Mouse (Mus musculus): ENCODE data around the gene Pa2g4.
A peak's percentile ranks its signal among the peaks of the same experiment; 100 is the strongest.

Pa2g4 gene

GRCm38 (mm10) chr10:128524111-128524731 is 41.6 kb downstream of the Pa2g4 start:
- no peaks in the 10 kb centered on the region for H3K9me3 ChIP-seq (ENCODE audit: low read length)
- H3K27me3 ChIP-seq (ENCODE audit: insufficient read depth, low read length) = peaks cover 10% of the 10 kb centered on the region; the same call in 1 of the 2 replicates
- TF ChIP-seq NANOG (IDR thresholded peaks at IDR 0.05; ENCODE audit: borderline replicate concordance, low read length) (no peak), CTCF (conservative IDR thresholded peaks at IDR 0.05; ENCODE audit: low read length) (no peak), POU5F1 (IDR thresholded peaks at IDR 0.05; ENCODE audit: borderline replicate concordance, low read length) (no peak)
- H3K36me3 ChIP-seq (ENCODE audit: insufficient read depth, low read length) = peaks cover 41% of the 10 kb centered on the region
- peaks cover 34% of the 10 kb centered on the region for H3K4me1 ChIP-seq (replicated peaks; ENCODE audit: low read depth, low read length)
- peak overlapping the region; percentile 98 for H3K4me3 ChIP-seq (replicated peaks; ENCODE audit: low read length)

- Histone ChIP-seq H3K4me1 (replicated peaks; ENCODE audit: low read depth, low read length) (peaks cover 47% of the 10 kb centered on the region), H3K36me3 (ENCODE audit: insufficient read depth, low read length) (peaks cover 59% of the 10 kb centered on the region), H3K9me3 (ENCODE audit: low read length) (no peaks in the 10 kb centered on the region), H3K4me3 (replicated peaks; ENCODE audit: low read length) (no peak overlapping the region), H3K27me3 (ENCODE audit: insufficient read depth, low read length) (peaks cover 7% of the 10 kb centered on the region; the same call in 1 of the 2 replicates)
- TF ChIP-seq POU5F1 (IDR thresholded peaks at IDR 0.05; ENCODE audit: borderline replicate concordance, low read length) = no peak
- TF ChIP-seq NANOG (IDR thresholded peaks at IDR 0.05; ENCODE audit: borderline replicate concordance, low read length) = no peak
Observed at GRCm38 (mm10) chr10:128522351-128522750, 43.4 kb downstream of the Pa2g4 start.

- Histone ChIP-seq H3K9me3 (ENCODE audit: low read length) (no peaks in the 10 kb centered on the region), H3K4me3 (replicated peaks; ENCODE audit: low read length) (no peak overlapping the region), H3K4me1 (replicated peaks; ENCODE audit: low read depth, low read length) (peaks cover 59% of the 10 kb centered on the region), H3K27me3 (ENCODE audit: insufficient read depth, low read length) (peaks cover 4% of the 10 kb centered on the region; the same call in 1 of the 2 replicates), H3K36me3 (ENCODE audit: insufficient read depth, low read length) (peaks cover 76% of the 10 kb centered on the region)
- no peak for TF ChIP-seq NANOG (IDR thresholded peaks at IDR 0.05; ENCODE audit: borderline replicate concordance, low read length)
- TF ChIP-seq POU5F1 (IDR thresholded peaks at IDR 0.05; ENCODE audit: borderline replicate concordance, low read length) = no peak
- no peak for TF ChIP-seq CTCF (conservative IDR thresholded peaks at IDR 0.05; ENCODE audit: low read length)
Observed at GRCm38 (mm10) chr10:128520591-128520990, 45.2 kb downstream of the Pa2g4 start.

- peaks cover 52% of the 10 kb centered on the region for H3K4me1 ChIP-seq (replicated peaks; ENCODE audit: low read depth, low read length)
- H3K9me3 ChIP-seq (ENCODE audit: low read length) = no peaks in the 10 kb centered on the region
- no peak for TF ChIP-seq POU5F1 (IDR thresholded peaks at IDR 0.05; ENCODE audit: borderline replicate concordance, low read length)
- peak; percentile 51 for TF ChIP-seq CTCF (conservative IDR thresholded peaks at IDR 0.05; ENCODE audit: low read length)
- TF ChIP-seq NANOG (IDR thresholded peaks at IDR 0.05; ENCODE audit: borderline replicate concordance, low read length) = no peak
- peaks cover 4% of the 10 kb centered on the region; the same call in 1 of the 2 replicates for H3K27me3 ChIP-seq (ENCODE audit: insufficient read depth, low read length)
- peaks cover 93% of the 10 kb centered on the region for H3K36me3 ChIP-seq (ENCODE audit: insufficient read depth, low read length)
- no peak overlapping the region for H3K4me3 ChIP-seq (replicated peaks; ENCODE audit: low read length)
Observed at GRCm38 (mm10) chr10:128518833-128519232, 47.0 kb downstream of the Pa2g4 start.

- no peaks in the 10 kb centered on the region for H3K9me3 ChIP-seq (ENCODE audit: low read length)
- peaks cover 98% of the 10 kb centered on the region for H3K36me3 ChIP-seq (ENCODE audit: insufficient read depth, low read length)
- TF ChIP-seq POU5F1 (IDR thresholded peaks at IDR 0.05; ENCODE audit: borderline replicate concordance, low read length) (no peak), NANOG (IDR thresholded peaks at IDR 0.05; ENCODE audit: borderline replicate concordance, low read length) (no peak), CTCF (conservative IDR thresholded peaks at IDR 0.05; ENCODE audit: low read length) (no peak)
- H3K4me1 ChIP-seq (replicated peaks; ENCODE audit: low read depth, low read length) = peaks cover 44% of the 10 kb centered on the region
- H3K27me3 ChIP-seq (ENCODE audit: insufficient read depth, low read length) = no peaks in the 10 kb centered on the region
- peak overlapping the region; percentile 32; the same call in 1 of the 2 replicates for H3K4me3 ChIP-seq (replicated peaks; ENCODE audit: low read length)
Observed at GRCm38 (mm10) chr10:128516677-128517076, 49.1 kb downstream of the Pa2g4 start.

- TF ChIP-seq POU5F1 (IDR thresholded peaks at IDR 0.05; ENCODE audit: borderline replicate concordance, low read length) = no peak
- TF ChIP-seq CTCF (conservative IDR thresholded peaks at IDR 0.05; ENCODE audit: low read length) = no peak
- no peak for TF ChIP-seq NANOG (IDR thresholded peaks at IDR 0.05; ENCODE audit: borderline replicate concordance, low read length)
- H3K9me3 ChIP-seq (ENCODE audit: low read length) = no peaks in the 10 kb centered on the region
Observed at GRCm38 (mm10) chr10:128516029-128516428, 49.8 kb downstream of the Pa2g4 start.

GRCm38 (mm10) chr10:128515044-128515443 is 50.7 kb downstream of the Pa2g4 start:
- Histone ChIP-seq H3K4me1 (replicated peaks; ENCODE audit: low read depth, low read length) (peaks cover 52% of the 10 kb centered on the region), H3K9me3 (ENCODE audit: low read length) (no peaks in the 10 kb centered on the region), H3K36me3 (ENCODE audit: insufficient read depth, low read length) (peaks cover 97% of the 10 kb centered on the region), H3K27me3 (ENCODE audit: insufficient read depth, low read length) (no peaks in the 10 kb centered on the region), H3K4me3 (replicated peaks; ENCODE audit: low read length) (no peak overlapping the region)
- TF ChIP-seq NANOG (IDR thresholded peaks at IDR 0.05; ENCODE audit: borderline replicate concordance, low read length) (no peak), POU5F1 (IDR thresholded peaks at IDR 0.05; ENCODE audit: borderline replicate concordance, low read length) (no peak), CTCF (conservative IDR thresholded peaks at IDR 0.05; ENCODE audit: low read length) (no peak)

More at GRCm38 (mm10) chr10:128516029-128516428, 49.8 kb downstream of the Pa2g4 start:
- H3K36me3 ChIP-seq (ENCODE audit: insufficient read depth, low read length) = peaks cover 98% of the 10 kb centered on the region
- no peaks in the 10 kb centered on the region for H3K27me3 ChIP-seq (ENCODE audit: insufficient read depth, low read length)
- peaks cover 44% of the 10 kb centered on the region for H3K4me1 ChIP-seq (replicated peaks; ENCODE audit: low read depth, low read length)
- H3K4me3 ChIP-seq (replicated peaks; ENCODE audit: low read length) = peak overlapping the region; percentile 65

GRCm38 (mm10) chr10:128511761-128512160 is 54.0 kb downstream of the Pa2g4 start:
- TF ChIP-seq POU5F1 (IDR thresholded peaks at IDR 0.05; ENCODE audit: borderline replicate concordance, low read length) (no peak), NANOG (IDR thresholded peaks at IDR 0.05; ENCODE audit: borderline replicate concordance, low read length) (no peak), CTCF (conservative IDR thresholded peaks at IDR 0.05; ENCODE audit: low read length) (no peak)
- peaks cover 41% of the 10 kb centered on the region for H3K4me1 ChIP-seq (replicated peaks; ENCODE audit: low read depth, low read length)
- no peak overlapping the region for H3K4me3 ChIP-seq (replicated peaks; ENCODE audit: low read length)
- H3K9me3 ChIP-seq (ENCODE audit: low read length) = no peaks in the 10 kb centered on the region
- H3K36me3 ChIP-seq (ENCODE audit: insufficient read depth, low read length) = peaks cover 69% of the 10 kb centered on the region
- no peaks in the 10 kb centered on the region for H3K27me3 ChIP-seq (ENCODE audit: insufficient read depth, low read length)
